Mouse (Mus musculus) lung, embryonic 14.5 days (tissue): ENCODE measurements around the gene Rpa2. TPM values are rescaled to one million over a fixed set of nuclear protein-coding genes. Genes with fewer than 3 reads are reported as not detected.
A peak's percentile ranks its signal among the peaks of the same experiment; 100 is the strongest.

Source experiments
- ATAC-seq: fragments of 200-750 bp; cut with Nextera tagmentation; 2 replicates; pipeline ENCODE4 v1.8.0; 2017; ENCODE audit warnings: mild to moderate bottlenecking, moderate TSS enrichment, moderate library complexity; ENCODE audit not compliant: insufficient read depth
- DNase-seq: peaks from one replicate; pipeline ENCODE4 v3.0.0-alpha.2; 2015
- H3K27ac ChIP-seq: fragments of 300-500 bp; sonication (generic); 2 replicates; pipeline ENCODE4 v1.5.1; 2014; ENCODE audit warnings: low read depth, mild to moderate bottlenecking, moderate library complexity
- H3K27me3 ChIP-seq: fragments of 300-500 bp; sonication (generic); 2 replicates; pipeline ENCODE4 v1.6.1; 2014; ENCODE audit warnings: low read length, control low read depth; ENCODE audit not compliant: insufficient read depth
- H3K36me3 ChIP-seq: fragments of 300-500 bp; sonication (generic); 2 replicates; pipeline ENCODE4 v1.6.1; 2014; ENCODE audit warnings: control low read depth; ENCODE audit not compliant: insufficient read depth
- H3K4me1 ChIP-seq: fragments of 300-500 bp; sonication (generic); 2 replicates; pipeline ENCODE4 v1.6.1; 2014; ENCODE audit warnings: antibody characterized with exemption, control low read depth; ENCODE audit not compliant: insufficient read depth
- H3K4me2 ChIP-seq: fragments of 300-500 bp; sonication (generic); 2 replicates; pipeline ENCODE4 v1.6.1; 2014; ENCODE audit warnings: mild to moderate bottlenecking
- H3K4me3 ChIP-seq: fragments of 300-500 bp; sonication (generic); 2 replicates; pipeline ENCODE4 v1.5.1; 2014; ENCODE audit warnings: low read depth, low read length
- H3K9ac ChIP-seq: fragments of 300-500 bp; sonication (generic); 2 replicates; pipeline ENCODE4 v1.6.1; 2014
- H3K9me3 ChIP-seq: fragments of 300-500 bp; sonication (generic); 2 replicates; pipeline ENCODE4 v1.6.1; 2016; ENCODE audit warnings: low read depth, low read length, control low read depth
- CTCF ChIP-seq: IDR thresholded peaks from 2 replicates; pipeline ENCODE4 v1.5.1; 2016; ENCODE audit warnings: antibody characterized with exemption, low read depth
- WGBS: fragments of 180-500 bp; shearing (Covaris S2); extraction: QIAGEN DNeasy Blood & Tissue Kit; methylation state at CpG from one replicate; pipeline ENCODE4 v1.1.7; 2014; 5-methylcytosine and 5-hydroxymethylcytosine counted together
- polyA plus RNA-seq: library from polyadenylated mRNA; unstranded; fragments of >200 nt; fragmentation: Nextera tagmentation; extraction: Ambion mirVana; gene quantifications from 2 replicates; pipeline ENCODE4 v1.2.1, GENCODE M21; 2014

Rpa2 gene
- polyA plus RNA-seq: 127 and 129 TPM in 2 replicates

DNA sequence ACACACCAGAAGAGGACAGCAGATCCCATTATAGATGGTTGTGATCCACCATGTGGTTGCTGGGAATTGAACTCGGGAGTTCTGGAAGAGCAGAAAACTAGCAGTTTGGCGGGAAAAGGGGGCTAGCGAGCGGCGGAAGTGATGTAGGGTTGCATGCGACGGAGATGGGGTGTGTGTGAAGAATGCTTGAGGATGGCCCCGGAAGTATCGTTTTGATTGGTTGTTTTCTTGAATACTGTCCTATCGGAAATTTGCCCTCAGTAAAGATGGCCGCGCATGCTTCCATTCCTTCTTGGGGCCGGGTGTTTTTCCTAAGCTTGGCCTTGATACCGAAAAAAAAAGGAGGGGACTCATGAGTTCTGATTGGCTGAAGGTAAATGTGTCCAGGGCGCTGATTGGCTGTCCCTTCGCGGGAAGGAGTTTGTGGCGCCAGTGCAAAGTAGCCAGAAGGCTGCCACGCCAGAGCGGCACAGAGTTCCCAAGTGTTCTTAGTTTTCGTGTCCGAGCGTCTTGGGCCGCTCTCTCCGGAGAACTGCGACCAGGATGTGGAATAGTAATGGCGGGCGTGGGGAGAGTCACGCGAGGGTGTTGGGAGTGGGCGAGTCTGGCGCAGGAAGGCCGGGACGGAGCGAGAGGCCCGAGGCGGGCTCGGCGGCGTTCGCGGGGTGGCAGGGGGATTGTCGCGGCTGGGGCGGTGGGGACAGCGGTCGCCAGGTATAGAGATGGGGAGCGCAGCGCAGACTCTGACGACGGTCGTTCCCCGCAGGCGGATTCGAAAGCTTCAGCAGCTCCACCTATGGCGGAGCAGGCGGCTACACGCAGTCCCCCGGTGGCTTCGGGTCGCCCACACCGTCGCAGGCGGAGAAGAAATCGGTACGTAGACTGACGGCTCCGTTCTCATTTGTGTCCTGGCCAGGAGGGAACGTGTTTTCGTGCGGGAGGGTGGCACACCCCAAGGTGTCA is at the start of gene Rpa2:
Gene Rpa2, plus strand, starts transcription at position 419 of the 963 bp plus-strand sequence.
- Histone ChIP-seq H3K4me1 (no peaks in the 10 kb centered on the region), H3K27me3 (no peaks in the 10 kb centered on the region), H3K36me3 (peaks cover 33% of the 10 kb centered on the region), H3K4me3 (peak within 1 kb of the TSS; percentile 92), H3K27ac (peak within 1 kb of the TSS; percentile 70), H3K4me2 (peak within 1 kb of the TSS; percentile 79), H3K9me3 (no peaks in the 10 kb centered on the region), H3K9ac (peak within 1 kb of the TSS; percentile 80)
- peak; percentile 97 for ATAC-seq
- no peak for TF ChIP-seq CTCF
- peak; percentile 100 for DNase-seq
- WGBS: under 1% methylated on average over 71 of the region's 71 CpGs

DNA sequence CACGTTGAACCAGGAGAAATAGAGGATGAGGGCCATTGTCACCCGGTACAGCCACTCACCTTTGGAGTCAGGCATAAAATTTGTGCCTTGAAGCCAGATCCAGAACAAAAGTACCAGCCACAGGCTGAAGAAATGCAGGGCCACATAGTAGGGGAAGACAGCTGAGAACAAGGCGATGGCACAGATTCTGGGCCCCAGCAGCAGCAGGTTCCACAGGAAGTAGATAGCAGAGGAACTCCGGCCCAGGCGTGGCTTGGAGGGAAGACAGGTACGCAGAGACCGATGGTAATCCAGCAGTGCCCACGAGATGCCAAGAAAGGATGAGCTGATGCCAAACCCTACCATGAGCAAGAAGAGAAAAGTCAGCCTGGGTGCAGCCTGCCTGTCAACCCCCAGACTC is 39.9 kb upstream of the Rpa2 start:
- H3K9ac ChIP-seq: no peak overlapping the region
- H3K27me3 ChIP-seq: no peaks in the 10 kb centered on the region
- H3K4me3 ChIP-seq: no peak overlapping the region
- ATAC-seq: no peak
- peaks cover 14% of the 10 kb centered on the region for H3K36me3 ChIP-seq
- H3K4me1 ChIP-seq: no peaks in the 10 kb centered on the region
- no peak for DNase-seq
- TF ChIP-seq CTCF: no peak
- no peak overlapping the region for H3K4me2 ChIP-seq
- no peak overlapping the region for H3K27ac ChIP-seq
- WGBS: 86% methylated on average over 8 of the region's 8 CpGs
- no peaks in the 10 kb centered on the region for H3K9me3 ChIP-seq

DNA sequence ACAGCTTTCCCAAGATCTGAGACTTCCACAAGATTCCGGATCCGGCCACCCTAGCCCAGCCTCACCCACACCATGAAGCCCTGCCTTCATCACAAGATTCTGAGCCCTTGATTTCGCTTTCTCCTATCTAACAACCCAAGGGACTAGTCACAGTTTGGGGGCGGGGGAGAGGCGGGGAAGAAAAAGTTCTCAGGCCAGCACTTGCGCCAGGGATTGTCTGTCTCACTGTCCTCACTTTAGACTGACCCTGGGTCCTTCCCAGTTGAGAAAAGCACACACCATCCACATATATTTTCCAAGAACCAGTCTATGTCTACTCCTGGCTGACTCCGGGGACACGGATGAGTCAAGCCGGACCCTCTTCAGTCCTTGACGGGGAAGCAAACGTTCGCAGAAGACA is 36.5 kb upstream of the Rpa2 start:
- no peak for ATAC-seq
- WGBS: 44% methylated on average over 12 of the region's 12 CpGs
- no peaks in the 10 kb centered on the region for H3K27me3 ChIP-seq

DNA sequence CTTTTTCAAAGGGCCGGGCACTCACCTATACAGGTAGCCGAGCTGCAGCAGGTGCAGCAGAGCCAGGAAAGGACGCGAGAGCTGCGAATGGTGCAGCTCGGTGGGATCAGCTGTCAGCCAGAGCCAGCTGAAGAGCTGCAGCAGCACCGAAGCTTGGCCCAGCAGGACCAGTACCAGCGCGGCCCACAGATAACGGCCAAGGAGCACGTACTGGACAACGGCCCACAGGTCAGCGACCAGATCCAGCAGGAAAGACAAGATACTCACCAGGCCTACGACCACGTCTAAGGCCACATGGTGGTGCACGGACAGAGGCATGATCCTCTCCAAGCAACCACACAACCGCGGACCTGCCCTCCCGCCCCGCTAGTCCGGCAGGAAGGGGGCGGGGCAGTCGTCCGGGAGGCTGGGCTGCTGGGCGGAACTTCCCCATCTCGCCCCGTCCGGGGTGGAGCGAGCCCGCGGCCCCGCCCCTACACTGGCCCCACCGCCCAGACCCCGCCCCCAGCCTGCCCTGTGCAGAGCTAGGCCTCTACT is 35.9 kb upstream of the Rpa2 start, which contains the start of gene Xkr8:
Gene Xkr8, minus strand, starts transcription at position 399 of the 537 bp plus-strand sequence.
- Histone ChIP-seq H3K9me3 (no peaks in the 10 kb centered on the region), H3K27ac (no peak within 1 kb of the TSS), H3K4me3 (peak within 1 kb of the TSS; percentile 59), H3K4me1 (no peaks in the 10 kb centered on the region), H3K27me3 (no peaks in the 10 kb centered on the region), H3K36me3 (no peaks in the 10 kb centered on the region), H3K4me2 (peak within 1 kb of the TSS; percentile 96), H3K9ac (peak within 1 kb of the TSS; percentile 63)
- TF ChIP-seq CTCF: peak; percentile 24; the same call in 1 of the 2 replicates
- peak; percentile 95 for DNase-seq
- WGBS: 1% methylated on average over 34 of the region's 34 CpGs
- peak; percentile 98 for ATAC-seq

More for the DNA sequence above, 36.5 kb upstream of the Rpa2 start:
- Histone ChIP-seq H3K9me3 (no peaks in the 10 kb centered on the region), H3K9ac (peak overlapping the region; percentile 63; the same call in 1 of the 2 replicates), H3K4me1 (no peaks in the 10 kb centered on the region), H3K27ac (no peak overlapping the region), H3K4me3 (peak overlapping the region; percentile 59), H3K4me2 (peak overlapping the region; percentile 96), H3K36me3 (no peaks in the 10 kb centered on the region)
- TF ChIP-seq CTCF: no peak
- no peak for DNase-seq

DNA sequence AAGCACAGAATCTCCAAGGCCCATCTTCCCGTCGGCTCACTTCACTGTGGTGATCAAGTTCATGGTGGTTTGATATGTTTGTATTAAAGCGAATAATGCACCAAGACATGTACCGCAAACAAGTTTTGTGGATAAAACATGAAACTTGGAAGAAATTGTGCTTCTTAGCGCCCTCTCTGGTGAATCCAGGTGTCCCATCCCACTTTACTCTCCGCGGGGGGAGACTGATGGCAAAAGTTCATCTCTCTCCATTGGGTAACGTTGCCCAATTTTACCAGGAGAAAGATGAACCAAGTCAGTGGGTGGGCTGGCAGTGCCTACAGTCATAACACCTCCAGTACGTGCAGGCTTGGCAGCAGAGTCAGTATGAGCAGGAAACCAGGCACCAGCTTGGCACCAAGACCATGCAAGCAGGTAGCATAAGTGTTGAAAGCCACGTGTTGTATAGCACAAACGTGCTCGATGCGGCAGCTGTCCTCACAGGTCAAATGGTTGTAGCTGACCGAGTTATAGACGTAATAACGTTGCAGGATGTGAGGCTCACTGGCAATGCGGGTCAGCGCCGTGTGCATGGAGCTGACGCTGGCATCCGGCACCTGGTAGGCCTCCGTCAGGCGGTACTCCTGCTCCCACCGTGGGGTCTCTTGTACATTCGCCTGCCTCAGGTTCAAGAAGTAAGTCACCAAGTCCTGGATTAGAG is 34.9 kb upstream of the Rpa2 start:
- Histone ChIP-seq H3K9me3 (no peaks in the 10 kb centered on the region), H3K4me3 (no peak overlapping the region), H3K4me1 (no peaks in the 10 kb centered on the region), H3K9ac (no peak overlapping the region), H3K4me2 (no peak overlapping the region), H3K27me3 (no peaks in the 10 kb centered on the region), H3K36me3 (no peaks in the 10 kb centered on the region), H3K27ac (no peak overlapping the region)
- no peak for TF ChIP-seq CTCF
- DNase-seq: no peak
- 91% methylated on average over 25 of the region's 25 CpGs for WGBS
- no peak for ATAC-seq

DNA sequence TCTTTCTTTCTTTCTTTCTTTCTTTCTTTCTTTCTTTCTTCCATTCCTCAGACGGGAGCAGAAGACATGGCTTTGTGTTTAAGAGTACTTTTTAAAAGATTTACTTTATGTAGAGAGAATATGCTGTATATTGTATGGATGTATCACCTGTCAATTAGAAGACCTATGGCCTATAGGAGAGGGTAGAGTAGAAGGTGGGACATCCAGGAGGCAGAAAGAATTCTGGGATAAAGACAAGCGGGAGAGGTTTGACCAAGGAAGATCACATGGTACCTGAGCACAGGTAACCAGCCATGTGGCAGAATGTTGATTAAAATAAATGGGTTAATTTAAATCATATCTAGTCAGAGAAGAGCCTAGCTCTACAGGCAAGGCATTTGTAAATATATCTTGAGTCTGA is 33.4 kb upstream of the Rpa2 start:
- WGBS: 81% methylated on average over 2 of the region's 2 CpGs
- ATAC-seq: no peak

More for the DNA sequence above, 33.4 kb upstream of the Rpa2 start:
- H3K9me3 ChIP-seq: no peaks in the 10 kb centered on the region
- H3K27ac ChIP-seq: no peak overlapping the region
- no peak for TF ChIP-seq CTCF
- no peaks in the 10 kb centered on the region for H3K36me3 ChIP-seq
- H3K4me1 ChIP-seq: no peaks in the 10 kb centered on the region
- H3K4me3 ChIP-seq: no peak overlapping the region
- H3K4me2 ChIP-seq: no peak overlapping the region
- no peak for DNase-seq
- no peaks in the 10 kb centered on the region for H3K27me3 ChIP-seq
- no peak overlapping the region for H3K9ac ChIP-seq
